Mouse (Mus musculus): Measurements from ENCODE around the gene Mylpf. TPM values are rescaled to one million over a fixed set of nuclear protein-coding genes. Genes with fewer than 3 reads are reported as not detected.
"Not testable (repeated sequence)": the region's sequence is repeated elsewhere in the genome, so short reads cannot be mapped to it uniquely, and the experiment has no call there.

Gene Mylpf
- total RNA-seq, 2 experiments from 2014 or later = 2.1 to 3.0 TPM

DNA sequence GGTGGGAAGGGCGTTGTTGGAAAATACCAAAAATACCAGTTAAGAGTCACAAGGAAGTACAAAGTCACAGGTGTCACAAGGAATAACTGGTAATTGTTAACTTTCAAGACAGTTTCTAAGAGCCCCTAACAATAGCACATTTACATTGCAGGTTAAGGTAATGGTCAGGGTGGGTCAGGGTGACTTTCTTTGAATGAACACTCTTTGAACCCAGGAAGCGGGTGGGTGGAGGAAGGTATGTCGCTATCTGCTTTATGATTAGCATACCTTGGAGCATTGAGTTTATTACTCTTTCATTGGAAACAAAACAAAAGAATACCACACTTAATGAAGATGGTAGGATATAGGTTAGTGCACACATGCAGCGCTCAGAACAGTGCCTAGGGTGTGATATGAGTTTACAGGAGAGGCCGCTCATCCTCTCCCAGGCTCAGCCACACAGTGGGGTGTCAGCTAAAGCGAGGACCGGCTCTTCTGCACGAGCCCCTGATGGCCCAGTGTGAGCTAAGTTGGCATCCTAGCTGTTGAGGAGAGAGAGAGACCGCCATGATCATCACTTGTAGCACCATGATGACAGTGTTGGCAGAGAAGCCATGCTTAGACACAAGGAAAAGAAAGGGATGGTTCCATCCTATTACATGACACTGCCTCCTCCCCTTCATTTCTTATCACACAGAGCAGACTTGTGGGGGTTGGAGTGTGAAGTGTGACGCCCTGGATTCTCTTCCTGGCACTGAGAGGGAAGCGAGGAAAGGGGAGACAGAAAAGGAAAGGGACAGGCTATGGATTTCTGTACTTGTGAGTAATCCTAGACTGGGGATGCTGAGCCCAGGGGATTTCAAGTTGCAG, 16.7 kb downstream of the Mylpf start:
- peak in 1 of 2 experiments; percentile 40 for DNase-seq (ENCODE audit: low spot score in 2 of 2)

GRCm38 (mm10) chr7:127228615-127229303, 20.1 kb downstream of the Mylpf start:
- peak; percentile 83 to 90 for DNase-seq (ENCODE audit: low spot score in 2 of 2)

- no peak for DNase-seq (ENCODE audit: low spot score in 2 of 2)
These were observed 22.7 kb downstream of the Mylpf start for GRCm38 (mm10) chr7:127231376-127231775.

GRCm38 (mm10) chr7:127231826-127232621, 23.3 kb downstream of the Mylpf start:
- DNase-seq (ENCODE audit: low spot score in 2 of 2) = no peak

DNA sequence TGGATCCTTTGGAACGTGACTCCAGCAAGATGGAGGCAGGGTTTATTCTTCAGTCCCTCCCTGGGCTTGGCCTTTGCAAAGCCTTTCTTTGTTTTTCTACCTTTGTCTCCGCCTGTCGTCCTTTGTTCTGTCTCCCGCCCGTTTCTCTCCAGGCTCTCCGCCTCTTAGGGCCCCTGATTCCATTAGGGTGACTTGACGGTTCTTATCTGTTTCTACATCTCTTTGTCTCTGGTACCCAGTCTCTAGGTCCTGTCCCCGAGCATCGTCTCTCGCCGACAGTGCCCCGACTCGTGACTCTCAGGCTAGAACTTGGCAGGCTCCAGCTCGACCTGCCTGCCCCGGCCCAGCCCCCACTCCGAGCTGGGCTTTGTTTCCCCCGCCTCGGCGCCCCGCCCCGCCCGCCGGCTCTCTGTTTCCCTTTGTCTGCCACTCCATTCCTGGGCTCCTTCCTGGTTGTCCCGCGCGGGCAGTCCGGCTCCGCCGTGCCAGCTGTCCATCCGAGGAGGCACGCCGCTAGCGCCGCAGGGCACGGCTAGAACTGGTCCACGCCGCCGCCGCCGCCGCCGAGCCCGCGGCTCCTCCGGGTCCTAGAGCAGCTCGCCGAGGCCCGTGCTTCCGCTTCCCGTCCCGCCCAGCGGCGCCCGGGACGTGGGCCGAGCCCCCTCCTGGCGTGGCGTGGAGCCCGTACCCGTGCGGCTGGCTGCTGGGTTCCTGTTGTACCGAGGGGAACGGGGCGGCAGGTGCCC, 24.1 kb downstream of the Mylpf start, which contains the start of the genes Zfp553 and Sept1:
Zfp553 (plus strand) TSS at position 440 of the 746 bp plus-strand sequence.
Sept1 (minus strand) TSS at position 509 of the 746 bp plus-strand sequence.
- peak; percentile 74 to 86 for DNase-seq (ENCODE audit: low spot score in 2 of 2)

DNA sequence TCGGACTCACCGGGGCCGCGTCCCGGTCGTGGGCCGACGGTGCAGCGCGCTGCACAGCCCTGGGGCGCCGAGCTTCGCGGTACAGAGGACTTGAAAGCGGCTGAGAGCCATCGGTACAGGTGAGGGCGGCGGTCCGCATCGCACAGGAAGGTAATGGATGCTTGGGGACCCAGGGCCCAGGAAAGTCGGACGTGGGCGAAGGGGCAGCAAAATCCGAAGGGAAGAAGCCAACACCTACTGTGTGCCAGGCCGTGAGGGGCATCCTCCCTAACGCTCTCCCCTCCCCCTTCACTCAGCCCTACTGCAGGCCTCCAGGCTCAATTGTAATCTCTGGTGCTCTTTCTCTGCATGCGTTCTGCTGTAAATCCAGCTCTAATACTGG, 24.7 kb downstream of the Mylpf start:
- DNase-seq (ENCODE audit: low spot score in 2 of 2) = peak in 1 of 2 experiments; percentile 36

DNA sequence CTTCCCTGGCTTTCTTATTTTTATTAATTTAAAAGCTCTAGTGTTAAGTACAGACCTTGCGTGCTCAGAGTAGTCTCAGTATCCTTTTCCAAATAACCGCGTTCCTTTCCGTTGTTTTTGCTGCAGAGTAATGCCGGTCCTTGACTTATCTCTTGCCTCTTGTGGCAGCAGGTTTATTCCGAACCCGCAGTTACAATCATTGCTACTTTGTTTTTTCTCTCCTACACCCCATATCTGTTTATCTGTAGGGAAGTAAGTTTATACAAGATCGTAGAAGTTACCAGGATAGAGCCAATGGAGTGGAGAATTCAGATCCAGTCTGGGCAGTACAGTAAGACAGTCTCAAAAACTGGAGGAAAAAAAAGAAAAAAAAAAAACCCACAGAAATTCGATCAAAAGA, 25.1 kb downstream of the Mylpf start:
- DNase-seq (ENCODE audit: low spot score in 2 of 2) = no peak

GRCm38 (mm10) chr7:127234777-127235176, 26.1 kb downstream of the Mylpf start:
- no peak for DNase-seq (ENCODE audit: low spot score in 2 of 2)

DNA sequence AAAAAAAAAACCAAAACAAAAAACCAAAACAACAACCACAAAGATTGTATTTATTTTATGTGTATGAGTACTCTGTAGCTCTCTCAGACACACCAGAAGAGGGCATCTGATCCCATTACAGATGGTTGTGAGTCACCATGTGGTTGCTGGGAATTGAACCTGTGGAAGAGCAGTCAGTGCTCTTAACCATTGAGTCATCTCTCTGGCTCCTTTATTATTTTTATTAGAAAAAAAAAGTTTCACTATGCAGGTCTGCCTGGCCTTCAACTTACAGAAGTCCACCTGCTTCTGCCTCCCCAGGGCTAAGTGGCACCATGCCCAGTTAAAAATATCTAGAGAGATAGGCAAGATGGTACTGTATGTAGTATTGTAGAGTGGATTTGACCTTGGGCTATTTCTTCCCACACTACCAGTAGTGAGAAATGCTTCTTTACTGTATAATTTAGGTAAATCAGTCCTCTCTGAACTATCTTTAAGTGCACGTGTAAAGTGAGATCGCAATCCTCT, 34.7 kb downstream of the Mylpf start:
- no peak for DNase-seq (ENCODE audit: low spot score in 2 of 2)

- DNase-seq (ENCODE audit: low spot score in 2 of 2) = peak; percentile 91 to 96
These were observed 35.4 kb downstream of the Mylpf start, which contains the start of gene Zfp771 for GRCm38 (mm10) chr7:127243870-127244657. Gene Zfp771 (plus strand): TSS chr7:127244274.

- DNase-seq (ENCODE audit: low spot score in 2 of 2) = peak in 1 of 2 experiments; percentile 34
These were observed 36.2 kb downstream of the Mylpf start for GRCm38 (mm10) chr7:127244658-127245510.

- DNase-seq (ENCODE audit: low spot score in 2 of 2) = not testable (repeated sequence)
These were observed 41.8 kb downstream of the Mylpf start for GRCm38 (mm10) chr7:127250511-127250910.

DNA sequence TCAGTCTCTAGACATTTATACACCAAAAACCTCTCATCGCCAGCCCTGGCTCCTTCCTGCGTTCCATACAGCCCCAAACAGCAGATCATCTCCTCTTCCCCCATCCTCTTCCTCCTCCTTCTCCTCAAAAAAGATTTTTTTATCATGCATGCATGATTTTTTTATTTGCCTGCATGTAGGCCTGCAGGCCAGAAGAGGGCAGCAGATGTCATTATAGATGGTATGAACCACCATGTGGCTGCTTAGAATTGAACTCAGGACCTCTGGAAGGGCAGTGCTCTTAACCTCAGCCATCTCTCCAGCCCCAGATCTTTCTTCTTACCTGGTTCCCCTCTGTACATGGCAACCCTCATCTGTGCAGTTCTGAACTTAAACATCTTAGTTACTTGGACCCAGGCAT, 43.7 kb downstream of the Mylpf start:
- no peak for DNase-seq (ENCODE audit: low spot score in 2 of 2)

DNA sequence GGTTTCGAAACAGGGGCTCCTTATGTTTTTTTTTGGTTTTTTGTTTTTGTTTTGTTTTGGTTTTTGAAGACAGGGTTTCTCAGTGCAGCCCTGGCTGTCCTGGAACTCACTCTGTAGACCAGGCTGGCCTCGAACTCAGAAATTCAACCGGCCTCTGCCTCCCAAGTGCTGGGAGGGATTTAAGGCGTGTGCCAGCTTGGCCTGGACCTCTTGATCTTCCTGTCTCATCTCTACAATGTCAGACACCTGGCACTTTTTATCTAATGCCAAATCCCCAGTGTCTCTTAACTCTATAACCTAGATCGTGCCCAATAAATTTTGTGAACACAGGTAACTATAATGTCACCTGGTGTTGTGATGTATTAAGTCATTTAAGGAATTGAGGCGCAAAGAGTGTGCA, 44.7 kb downstream of the Mylpf start:
- DNase-seq (ENCODE audit: low spot score in 2 of 2) = no peak

- DNase-seq (ENCODE audit: low spot score in 2 of 2) = peak; percentile 93 to 96
These were observed 45.4 kb downstream of the Mylpf start for GRCm38 (mm10) chr7:127253821-127254769.

DNA sequence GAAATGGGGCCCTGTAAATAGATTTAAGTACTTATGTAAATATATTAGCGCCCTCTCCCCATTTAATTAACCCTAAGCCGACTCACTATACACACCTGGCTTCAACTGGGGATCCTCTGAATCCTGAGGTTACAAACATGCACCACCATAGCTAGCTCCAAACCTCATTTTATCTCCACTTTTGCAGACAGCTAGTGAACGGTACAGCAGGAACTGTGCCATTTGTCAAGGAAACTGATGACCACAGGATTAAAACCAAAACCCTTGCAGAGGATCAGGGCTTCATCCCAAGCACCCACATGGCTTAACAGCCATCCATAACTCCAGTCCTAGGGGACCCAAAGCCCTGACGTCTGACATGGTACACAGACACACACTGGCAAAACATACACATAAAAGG, 46.3 kb downstream of the Mylpf start:
- DNase-seq (ENCODE audit: low spot score in 2 of 2) = no peak

GRCm38 (mm10) chr7:127255965-127256364, 47.3 kb downstream of the Mylpf start:
- no peak for DNase-seq (ENCODE audit: low spot score in 2 of 2)

Measured in left cerebral cortex, adult 18-20 months (tissue).